Mouse (Mus musculus): ENCODE data around the gene Zyg11b.

The Zyg11b gene

GRCm38 (mm10) chr4:108196277-108196855 is 104.5 kb downstream of the Zyg11b start:
- no peak for DNase-seq (ENCODE audit: low read depth, low spot score)

DNA sequence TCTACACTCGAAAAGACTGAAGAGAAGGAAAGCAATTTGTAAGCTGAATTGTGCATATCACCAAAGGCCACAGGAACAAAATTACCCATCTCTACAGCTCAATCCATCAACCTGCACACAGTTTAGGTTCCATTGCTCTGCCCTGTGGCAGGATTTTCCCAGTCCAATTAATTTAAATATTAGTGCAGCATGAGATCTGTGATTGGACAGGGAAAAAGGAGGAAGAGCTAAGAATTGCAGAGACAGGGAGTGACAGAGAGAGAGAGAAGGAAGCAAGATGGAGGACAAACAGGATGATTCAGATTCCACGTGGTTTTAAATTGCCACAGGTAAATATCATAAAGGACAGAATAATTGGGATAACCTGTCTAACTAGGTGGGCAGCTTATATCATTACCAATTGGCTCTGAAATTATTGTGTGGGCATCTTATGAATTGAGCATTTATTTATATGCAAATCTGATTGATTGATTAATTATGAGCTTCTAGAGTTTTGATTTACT is 108.0 kb downstream of the Zyg11b start:
- DNase-seq (ENCODE audit: low read depth, low spot score), result no peak

GRCm38 (mm10) chr4:108182278-108182677 is 118.6 kb downstream of the Zyg11b start:
- DNase-seq (ENCODE audit: low read depth, low spot score), result no peak
